Mouse (Mus musculus) embryo, embryonic 10 days (tissue): Measurements from ENCODE around the gene Rai14.
"Not testable (repeated sequence)": the region's sequence is repeated elsewhere in the genome, so short reads cannot be mapped to it uniquely, and the experiment has no call there.

Experiments used
- DNase-seq: peaks from one replicate; pipeline ENCODE4 v3.0.0-alpha.2; 2015; ENCODE audit warnings: low spot score

Gene Rai14

DNA sequence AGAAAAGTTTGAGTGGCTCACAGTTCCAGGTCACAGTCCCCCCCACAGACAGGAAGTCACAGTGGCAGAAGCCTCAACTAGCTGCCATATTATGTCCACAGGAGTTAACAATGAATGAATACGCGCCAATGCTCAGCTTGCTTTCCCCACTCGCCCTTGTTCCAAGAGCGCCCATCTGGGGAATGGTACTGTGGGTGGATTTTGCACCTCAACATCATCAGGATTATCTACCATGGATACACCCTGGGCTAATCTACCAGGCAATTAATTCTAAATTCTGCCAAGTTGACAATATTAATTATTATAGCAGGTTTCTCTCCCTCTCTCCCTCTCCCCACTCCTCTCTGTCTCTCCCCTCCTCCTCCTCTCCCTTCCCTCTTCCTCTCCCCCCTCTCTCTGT is 105.3 kb downstream of the Rai14 start:
- no peak for DNase-seq

- DNase-seq = no peak
Observed at GRCm38 (mm10) chr15:10608508-10609098, 105.8 kb downstream of the Rai14 start.

- DNase-seq = peak; percentile 49
Observed at GRCm38 (mm10) chr15:10599413-10599812, 115.0 kb downstream of the Rai14 start.

DNA sequence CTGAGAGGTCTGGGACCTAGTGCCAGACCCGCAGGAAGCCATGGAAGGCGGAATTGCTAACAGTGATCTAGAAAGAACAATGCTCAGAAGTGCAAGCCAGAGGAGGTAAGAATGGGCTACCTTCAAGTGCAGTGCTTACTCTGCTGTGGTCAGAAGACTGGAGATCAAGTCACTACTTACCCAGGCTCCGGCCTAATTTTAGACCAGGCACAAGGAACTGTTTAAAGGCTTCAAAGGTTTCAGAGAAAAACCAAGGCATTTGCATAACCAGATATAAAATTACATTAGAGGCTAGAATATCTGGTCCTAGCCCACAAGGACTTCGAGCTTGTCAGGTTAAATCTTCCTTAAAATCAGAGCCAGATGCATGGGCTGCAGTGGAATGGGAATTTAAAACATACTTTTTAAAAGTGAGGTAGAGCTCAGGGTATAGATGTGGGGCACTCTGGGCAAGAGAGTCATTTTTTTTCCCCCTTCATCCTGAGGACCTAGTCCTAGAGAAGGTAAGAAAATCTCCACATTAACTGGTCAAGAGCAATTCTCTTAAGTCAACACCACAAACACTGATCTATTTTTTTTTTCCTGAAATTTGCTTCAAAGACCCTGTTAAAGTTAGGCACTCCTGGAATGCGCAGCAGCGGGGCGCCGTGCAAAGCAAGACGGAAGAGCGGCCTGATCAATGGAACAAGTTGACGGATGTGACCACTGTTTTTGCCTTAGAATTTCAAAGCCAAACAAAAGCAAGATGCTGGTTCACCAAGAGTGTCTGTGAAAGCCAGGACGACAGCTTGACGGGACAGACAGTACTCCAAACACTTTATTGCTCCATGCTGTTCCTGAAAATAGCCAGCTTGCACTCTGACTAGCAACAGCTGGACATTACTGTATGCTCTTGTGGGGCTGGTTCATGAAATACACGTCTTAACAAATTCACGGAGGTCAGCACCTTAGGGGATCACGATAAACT is 115.9 kb downstream of the Rai14 start:
- peak; percentile 72 for DNase-seq

GRCm38 (mm10) chr15:10596871-10597270 is 117.6 kb downstream of the Rai14 start:
- DNase-seq = no peak

DNA sequence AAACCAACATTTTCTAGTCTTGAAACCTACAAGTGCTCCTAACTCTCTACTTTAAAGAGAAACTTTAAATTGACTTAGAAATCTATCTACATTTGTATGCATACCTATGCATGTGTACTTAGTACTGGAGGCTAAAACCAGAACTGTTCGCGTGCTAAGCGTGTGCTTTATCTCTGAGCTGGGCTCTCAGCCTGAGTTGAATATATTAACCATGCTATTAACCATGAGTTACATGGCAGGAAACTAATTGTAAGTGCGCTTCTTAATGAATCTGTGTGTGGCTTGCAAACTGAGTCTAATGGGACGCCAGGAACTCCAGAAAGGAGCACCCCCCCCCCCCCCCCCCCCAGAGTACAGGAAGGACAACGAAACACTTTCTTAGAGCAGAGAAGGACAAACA is 119.0 kb downstream of the Rai14 start:
- DNase-seq = no peak

- DNase-seq = no peak
Observed at GRCm38 (mm10) chr15:10594910-10595309, 119.5 kb downstream of the Rai14 start.

DNA sequence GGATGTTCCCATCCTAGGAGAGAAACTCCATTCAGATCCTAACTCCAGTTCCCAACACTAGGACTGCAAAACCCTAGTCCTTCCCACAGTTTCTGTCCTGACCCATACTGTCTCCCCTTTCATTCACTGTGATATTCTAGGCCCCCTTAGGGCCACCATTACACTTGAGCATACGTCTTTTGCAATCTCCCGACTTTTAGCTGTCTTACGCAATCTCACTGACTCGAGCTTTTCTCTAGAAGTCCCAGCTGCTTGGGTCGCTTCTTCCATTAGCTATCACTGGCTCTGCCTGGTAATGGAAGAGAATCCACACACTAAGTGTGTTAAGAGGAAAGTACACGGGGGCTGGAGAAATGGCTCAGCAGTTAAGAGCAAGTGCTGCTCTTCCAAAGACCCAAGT is 121.3 kb downstream of the Rai14 start:
- DNase-seq = no peak

- no peak for DNase-seq
Observed at GRCm38 (mm10) chr15:10586565-10586964, 127.9 kb downstream of the Rai14 start.

GRCm38 (mm10) chr15:10584359-10585187 is 129.9 kb downstream of the Rai14 start:
- DNase-seq = no peak

DNA sequence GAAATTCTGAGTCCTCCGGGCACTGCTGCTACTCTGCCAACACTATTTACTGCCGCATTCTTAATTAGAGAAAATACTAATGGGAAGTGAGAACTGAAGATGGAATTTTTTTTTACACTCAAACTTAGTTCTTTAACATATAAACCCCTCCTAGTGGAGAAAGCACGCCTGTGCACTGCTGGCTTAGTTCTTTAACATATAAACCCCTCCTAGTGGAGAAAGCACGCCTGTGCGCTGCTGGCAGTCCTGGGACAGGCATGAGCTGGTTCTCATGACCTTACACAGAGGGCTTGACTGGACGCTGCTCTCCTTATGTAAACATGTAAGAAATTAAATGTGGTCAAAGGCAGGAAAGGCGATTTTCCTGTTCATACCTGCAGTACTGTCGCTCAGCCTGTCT is 131.0 kb downstream of the Rai14 start:
- peak; percentile 73 for DNase-seq

DNA sequence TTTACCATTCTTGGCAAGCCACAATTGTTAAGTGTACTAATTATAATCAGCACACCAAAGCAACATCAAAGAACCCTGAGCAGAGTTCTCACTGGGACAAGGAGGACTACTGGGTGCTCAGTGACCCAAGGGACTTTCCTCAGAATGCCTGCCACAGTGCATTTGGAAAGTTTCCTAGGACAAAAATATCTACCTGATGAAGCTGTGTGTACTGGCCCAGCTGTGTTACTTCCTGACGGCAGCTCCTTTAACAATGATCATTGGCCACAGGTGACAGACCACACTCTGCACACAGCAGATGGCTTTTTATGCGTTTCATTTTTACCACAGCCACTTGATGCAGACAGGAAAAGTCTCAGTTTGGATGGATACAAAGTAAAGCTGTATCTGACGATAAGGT is 135.3 kb downstream of the Rai14 start:
- no peak for DNase-seq

DNA sequence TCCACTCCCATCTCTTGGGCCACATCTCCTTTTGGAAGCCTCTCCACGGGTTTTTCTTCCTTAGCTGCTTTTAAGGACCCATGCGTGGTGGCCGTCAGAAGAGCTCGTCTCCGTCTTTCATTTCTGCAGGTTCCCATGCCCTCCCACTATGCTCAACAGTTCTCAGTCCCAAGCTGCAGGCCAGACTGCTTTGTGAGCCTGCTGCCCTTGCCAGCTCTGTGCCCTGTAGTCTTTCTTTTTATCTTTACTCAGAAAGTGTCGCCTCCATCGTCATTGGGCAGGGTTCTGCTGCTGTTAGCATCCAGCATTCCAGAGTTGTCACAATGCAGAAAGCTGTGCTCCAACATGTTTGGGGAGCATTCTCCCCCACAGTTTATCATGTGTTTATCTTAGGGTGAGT is 147.9 kb downstream of the Rai14 start:
- no peak for DNase-seq

DNA sequence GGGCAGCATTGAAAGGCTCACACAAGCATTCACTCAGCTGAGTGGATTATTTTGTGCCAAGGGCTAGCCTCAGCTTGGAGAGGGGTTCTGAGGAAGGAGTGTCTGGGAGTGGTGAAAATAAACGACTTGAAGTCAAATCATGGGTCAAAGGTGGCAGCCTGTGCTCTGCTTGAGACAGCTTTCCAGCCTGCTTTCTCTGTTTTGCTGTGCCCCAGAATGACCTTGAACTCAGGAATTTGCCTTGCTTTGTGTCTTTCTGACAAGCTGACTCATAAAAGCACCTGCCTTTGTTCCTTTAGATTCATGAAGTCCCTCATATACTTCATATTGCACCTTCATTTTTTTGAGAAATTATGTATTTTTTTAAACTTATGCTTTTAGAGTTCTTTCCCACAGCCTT is 150.2 kb downstream of the Rai14 start:
- no peak for DNase-seq

DNA sequence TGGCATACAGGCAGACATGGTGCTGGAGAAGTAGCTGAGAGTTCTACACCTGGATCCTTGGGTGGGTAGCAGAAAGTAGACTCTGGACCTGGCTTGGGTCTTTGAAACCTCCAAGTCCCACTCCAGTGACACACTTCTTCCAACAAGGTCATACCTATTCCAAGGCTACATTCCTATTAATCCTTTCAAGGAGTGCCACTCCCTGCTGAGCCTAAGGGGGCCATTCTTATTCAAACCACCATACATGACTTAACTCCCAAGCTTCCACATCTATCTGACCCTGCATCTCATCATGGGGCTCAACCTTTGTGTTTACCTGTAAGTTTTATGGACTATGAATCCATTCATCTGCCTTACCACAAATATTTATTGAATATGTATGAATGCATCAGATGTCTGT is 152.1 kb downstream of the Rai14 start:
- DNase-seq = no peak

DNA sequence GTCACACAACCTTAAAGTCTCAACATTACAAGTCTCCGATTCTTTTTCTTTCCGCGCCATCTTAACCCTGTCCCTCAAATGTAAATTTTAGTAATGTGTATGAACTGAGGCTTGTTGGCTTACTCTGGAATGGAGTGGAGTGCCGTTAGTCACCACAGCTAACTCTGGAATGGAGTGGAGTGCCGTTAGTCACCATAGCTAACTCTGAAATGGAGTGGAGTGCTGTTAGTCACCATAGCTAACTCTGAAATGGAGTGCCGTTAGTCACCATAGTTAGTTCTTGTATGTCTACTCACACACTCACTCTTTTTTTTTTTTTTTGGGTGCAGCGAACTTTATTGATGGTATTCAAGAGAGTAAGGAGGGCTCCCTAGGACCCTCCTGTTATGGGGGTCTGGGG is 154.4 kb downstream of the Rai14 start:
- no peak for DNase-seq

- DNase-seq = no peak
Observed at GRCm38 (mm10) chr15:10558465-10558864, 156.0 kb downstream of the Rai14 start, which contains the start of gene Ttc23l. Ttc23l (minus strand) TSS chr15:10558668.

DNA sequence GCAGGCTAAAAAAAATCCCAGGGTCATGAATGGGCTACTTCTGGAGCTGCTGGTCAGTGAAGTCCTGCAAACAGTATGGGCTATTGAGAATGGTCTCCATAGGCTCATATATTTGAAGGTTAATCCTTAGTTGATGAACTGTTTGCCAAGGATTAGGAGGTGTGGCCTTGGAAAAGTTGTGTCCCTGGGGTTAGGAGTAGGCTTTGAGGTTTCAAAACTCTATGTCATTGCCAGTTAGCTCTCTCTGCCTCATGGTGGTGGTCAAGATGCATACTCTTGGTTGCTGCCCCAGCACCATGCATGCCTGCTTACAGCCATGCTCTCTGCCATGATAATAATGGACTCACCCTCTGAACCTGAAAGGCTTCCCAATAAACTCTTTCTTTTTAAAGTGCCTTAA is 160.1 kb downstream of the Rai14 start:
- DNase-seq = no peak

GRCm38 (mm10) chr15:10540271-10541088 is 173.9 kb downstream of the Rai14 start:
- DNase-seq = no peak

- DNase-seq = no peak
Observed at GRCm38 (mm10) chr15:10535969-10536368, 178.5 kb downstream of the Rai14 start.

DNA sequence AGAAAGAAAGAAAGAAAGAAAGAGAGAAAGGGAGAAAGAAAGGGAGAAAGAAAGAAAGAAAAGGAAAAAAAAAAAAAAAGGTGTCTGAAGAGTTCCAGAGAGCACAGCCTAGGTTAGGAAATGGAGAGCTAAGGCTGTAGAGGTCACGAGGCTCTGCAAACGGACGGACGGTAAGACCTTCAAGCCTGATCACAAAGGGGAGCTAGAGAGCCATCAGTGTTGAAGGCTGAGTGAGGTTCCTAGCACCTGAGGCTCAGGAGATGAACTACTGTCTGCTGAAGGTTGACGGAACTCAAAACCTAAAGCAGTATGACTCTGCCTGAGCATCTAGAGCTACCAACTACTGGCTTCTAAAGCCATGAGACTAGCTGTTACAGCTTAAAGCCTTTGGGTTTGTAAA is 179.8 kb downstream of the Rai14 start:
- no peak for DNase-seq

DNA sequence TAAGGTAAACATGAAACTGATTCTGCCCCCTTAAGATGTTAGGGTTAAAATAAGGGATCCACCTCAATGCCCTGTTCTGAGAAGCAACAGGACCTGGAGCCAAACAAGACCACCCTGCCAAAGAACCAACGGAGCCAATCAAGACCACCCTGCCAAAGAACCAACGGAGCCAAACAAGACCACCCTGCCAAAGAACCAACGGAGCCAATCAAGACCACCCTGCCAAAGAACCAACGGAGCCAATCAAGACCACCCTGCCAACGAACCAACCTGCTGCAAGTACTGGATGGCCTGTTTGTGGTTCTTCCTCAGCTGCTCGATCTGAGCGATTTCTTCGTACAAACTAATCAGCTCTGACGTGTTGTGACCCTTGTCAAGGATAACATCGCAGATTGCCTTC is 181.1 kb downstream of the Rai14 start:
- not testable (repeated sequence) for DNase-seq
